Mouse (Mus musculus): ENCODE measurements at regions not wholly inside any gene's neighbourhood (a gene's known extent, or its start where the extent isn't known, plus 50 kb on each side); places are given as distances from the start of the nearest gene placed in this dataset.
"Not testable (repeated sequence)": the region's sequence is repeated elsewhere in the genome, so short reads cannot be mapped to it uniquely, and the experiment has no call there.

DNA sequence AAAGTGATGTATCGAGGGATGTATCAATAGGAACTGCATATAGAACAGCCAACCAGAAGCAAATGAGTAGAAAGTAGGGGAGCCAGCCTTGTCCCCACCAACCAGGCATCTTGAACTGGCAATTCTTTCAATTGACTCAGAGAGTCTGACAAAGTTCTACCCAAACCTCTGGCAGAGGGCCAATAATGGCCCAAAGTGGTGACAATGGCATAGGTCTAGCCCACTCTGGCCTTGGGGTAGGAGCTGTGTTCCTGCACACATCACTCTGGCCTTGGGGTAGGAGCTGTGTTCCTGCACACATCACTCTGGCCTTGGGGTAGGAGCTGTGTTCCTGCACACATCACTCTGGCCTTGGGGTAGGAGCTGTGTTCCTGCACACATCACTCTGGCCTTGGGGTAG is 373.5 kb downstream of the Tcerg1l start:
- not testable (repeated sequence) for ATAC-seq

DNA sequence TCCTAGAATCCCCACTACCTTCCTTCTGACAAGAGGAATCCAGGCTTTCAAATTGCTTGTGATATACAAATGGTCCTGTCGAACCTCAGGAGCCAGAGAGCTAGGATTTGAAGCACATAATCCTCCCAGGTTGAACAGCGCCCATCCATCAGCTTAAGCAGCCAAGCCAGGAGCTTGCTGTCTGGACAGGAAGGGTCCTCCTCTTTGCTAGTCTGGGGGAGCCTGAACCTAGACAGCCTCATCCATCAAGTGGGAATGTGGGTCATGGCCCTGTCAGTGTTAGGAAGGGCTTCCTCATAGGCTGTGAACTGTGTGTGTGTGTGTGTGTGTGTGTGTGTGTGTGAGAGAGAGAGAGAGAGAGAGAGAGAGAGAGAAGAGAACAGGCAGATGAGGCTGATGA is 345.8 kb downstream of the Tcerg1l start:
- ATAC-seq = no peak

DNA sequence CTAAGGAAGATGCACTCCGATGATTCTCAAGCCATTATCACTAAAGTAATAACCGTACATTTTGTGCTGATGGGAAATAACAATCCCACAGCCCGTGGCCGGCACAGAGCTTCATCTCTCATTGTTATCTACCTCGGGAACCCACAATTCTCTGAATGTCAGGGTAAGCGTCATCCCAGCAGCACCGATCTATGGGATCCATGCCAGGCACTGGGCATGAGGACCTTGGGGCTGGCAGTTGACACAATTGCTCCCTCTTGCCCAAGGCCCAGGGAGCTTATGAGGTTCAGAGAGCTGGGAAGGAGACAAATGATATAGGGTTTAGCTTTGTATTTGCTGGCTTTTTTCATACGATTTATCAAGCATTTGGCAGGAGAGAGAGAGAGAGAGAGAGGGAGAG is 342.8 kb downstream of the Tcerg1l start:
- ATAC-seq = no peak

DNA sequence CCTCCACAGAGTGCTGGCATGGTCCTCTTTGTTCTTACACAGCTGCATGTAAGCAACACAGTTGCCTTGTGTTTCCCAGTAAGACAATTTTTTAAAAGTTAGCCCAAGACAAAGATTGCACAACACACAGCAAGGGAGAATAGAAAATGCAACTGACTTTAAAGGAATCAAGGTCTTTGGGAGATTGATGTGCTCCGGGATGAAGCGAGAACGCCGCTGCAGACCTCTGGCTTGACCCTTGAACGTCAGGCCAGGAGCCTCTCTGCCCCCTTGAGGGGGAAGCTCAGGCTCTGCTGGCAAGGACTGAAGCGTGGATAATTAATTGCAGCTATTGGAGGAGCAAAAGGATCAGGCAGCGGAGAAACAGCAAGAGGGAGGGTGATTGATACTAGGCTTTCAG is 336.4 kb downstream of the Tcerg1l start:
- ATAC-seq = no peak

DNA sequence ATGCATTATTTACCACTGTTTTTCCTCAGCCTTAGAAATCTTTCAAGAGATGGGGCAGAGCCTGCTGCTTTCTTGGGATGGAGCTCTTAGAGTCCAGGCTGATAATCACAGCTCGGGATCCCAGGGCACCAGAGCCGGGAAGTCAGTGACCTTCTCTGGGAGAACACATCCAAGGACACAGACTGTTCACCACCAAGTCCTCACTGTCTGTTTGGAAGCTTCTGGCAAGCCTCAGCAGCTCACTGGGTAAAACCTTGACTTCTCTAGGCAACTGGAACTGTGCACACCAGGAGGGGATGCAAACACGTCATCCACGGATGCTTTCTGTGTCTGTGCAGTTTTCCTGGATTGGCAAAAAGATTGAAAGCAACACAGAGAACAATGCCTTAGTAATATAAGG is 330.6 kb downstream of the Tcerg1l start:
- no peak for ATAC-seq

DNA sequence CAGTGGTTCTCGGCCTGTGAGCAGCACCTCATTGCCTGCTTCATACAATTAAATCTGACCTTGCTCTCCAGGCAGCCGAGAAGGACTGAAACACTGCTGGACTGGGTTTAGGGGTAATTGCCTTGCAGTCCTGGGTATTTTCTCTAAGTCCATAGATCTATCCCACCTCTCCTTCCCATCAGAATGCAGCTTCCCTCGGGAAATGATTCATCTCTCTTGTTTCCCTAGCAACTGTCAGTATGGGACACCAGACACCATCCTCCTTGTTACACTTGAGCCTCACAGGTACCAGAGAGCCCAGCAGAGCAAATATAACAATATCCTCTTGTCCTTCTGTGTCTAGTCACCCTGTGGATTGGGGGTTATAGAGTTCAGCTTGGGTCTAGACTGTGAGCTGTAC is 322.3 kb downstream of the Tcerg1l start:
- ATAC-seq = no peak

DNA sequence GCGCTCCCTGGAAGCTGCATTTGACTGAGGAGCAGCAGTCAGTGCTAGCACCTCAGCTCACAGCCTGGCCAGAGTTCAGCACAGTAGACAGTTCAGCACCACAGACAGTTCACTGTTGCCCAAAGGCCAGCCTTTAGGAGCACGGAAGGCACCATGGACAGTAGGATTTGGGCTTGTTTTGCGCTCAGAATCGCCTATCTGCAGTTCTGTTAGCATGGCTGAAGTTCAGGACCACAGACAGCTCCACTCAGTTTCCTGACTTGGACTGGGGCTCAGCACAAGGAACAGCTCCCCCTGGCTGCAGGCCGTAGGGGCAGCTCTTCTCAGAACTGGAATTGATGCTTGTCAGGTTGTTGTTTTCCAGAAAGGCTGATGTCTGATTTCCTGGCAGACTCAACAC is 313.6 kb downstream of the Tcerg1l start:
- no peak for ATAC-seq

DNA sequence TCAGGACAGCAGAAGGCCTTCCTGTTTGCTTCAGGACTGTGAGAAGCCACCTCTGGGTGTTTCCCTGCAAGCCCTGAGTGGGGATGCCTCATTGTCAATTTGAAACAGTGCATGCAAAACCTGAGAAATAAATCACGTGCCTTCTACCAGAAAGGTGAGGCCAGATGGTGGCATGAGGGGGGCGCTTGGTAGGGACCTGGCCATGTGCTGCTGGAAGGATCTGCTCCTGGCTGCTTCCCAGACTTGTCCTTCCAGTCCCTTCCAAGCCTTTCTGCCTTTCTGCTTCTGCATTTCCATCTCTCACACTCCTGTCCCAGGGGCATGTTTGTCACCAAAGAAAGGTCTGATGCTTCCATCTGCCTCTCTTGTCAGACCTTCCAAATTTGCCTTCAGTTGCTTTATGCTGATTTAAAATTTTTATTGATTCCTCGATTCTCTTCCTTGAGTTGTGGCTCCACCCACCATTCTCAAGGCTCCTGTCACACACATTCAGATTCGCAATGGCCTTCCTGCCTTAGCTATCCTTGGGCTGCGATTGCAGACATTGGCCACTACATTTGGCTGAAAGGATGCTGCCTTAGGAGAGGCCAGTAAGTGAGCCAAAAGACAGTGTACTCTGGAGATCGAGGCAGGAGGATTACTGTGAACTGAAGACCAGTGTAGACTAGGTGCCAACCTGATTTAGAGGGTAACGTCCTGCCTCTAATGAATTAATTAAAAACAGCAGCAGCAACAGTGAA is 289.9 kb downstream of the Tcerg1l start:
- no peak for ATAC-seq

DNA sequence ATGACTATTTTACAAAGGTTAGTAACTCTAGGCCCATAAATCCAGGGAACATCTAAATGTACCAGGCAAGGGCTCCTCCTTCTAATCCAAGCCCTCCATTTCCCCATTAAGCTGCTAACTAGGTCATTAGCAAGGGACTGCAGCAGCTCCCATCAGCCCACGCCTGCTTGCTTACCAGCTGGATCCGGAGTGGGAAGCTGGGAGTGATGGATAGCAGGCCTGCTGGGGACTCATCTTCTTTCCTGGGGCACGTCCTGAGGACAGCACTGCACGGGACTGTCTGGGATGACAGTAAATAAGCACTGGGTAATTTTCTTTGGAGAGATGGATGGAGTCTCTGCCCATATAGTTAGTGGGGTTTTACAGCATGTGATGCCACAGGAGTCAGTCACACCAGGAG is 276.0 kb downstream of the Tcerg1l start:
- ATAC-seq = no peak

DNA sequence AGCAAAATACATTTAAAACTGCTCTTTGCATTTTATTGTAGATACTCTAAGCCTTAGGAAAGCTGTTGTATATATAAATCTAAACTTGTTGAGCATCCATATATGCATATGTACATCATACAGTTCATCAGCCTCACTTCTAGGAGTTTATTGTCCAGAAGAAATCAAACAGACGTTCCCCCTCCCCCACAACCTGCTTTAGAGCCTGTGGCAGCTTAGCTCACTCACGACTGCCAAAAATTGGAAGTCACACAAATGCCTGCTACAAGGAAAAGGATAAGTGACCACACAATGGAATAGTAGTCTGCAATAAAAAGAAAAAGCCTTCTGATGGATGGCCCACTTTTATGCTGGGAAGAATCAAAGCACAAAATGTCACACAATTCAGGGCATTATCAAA is 267.8 kb downstream of the Tcerg1l start:
- ATAC-seq = no peak

DNA sequence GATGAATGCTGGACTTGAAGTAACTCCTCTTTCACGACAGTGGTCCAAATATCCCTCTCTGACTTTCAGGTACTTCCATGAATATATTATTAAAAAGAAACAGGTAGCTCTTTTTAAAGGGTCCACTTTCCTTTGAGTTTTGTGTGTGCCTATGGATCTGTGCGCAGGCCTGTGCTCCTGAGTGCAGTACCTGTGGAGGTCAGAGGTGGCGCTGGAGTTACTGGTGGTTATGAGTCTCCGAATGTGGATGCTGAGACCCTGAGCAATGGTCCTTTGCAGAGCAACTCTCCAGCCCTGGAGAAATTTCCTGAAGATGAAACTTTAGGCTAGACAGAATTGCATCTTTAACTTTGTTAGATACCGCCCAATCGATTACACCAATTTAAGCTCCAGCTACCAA is 264.1 kb downstream of the Tcerg1l start:
- no peak for ATAC-seq

DNA sequence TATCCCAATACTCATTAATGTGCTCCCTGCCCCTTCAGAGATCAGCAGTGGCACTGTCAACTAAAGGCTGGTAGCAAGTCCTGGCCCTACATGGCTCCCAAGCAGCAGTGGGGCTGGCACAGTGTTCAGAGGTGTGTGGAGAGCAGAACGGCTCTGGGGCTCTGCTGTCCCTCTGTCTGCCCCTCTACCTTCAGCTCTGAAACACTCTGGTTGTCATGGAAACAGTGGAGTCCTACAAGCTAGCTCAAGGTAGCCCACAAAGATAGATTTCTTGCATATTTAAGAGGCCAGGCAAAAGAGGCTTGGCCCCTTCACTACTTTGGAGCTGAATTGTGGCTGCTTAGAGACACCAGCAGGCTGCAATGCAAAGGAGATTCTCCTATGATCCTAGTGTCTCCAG is 259.6 kb downstream of the Tcerg1l start:
- ATAC-seq = no peak

DNA sequence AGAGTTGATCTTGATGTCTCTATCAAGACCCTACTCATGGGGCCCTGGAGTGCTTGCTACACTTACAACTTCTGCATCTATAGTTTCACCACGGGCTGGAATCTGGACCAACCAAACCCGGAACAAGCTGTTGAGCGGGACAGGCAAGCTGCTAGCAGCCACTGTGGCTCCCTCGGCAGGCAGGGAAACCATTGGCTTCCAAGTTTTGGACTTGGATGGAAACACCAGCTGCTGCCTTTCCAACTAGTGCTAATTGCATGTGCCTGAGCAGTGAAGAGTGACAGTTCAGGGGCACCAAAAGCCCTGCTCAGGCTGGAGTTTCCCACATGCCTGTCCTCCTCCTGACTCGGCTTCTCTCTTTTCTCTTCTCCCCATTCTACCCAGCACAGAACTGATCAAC is 257.8 kb downstream of the Tcerg1l start:
- ATAC-seq = no peak

DNA sequence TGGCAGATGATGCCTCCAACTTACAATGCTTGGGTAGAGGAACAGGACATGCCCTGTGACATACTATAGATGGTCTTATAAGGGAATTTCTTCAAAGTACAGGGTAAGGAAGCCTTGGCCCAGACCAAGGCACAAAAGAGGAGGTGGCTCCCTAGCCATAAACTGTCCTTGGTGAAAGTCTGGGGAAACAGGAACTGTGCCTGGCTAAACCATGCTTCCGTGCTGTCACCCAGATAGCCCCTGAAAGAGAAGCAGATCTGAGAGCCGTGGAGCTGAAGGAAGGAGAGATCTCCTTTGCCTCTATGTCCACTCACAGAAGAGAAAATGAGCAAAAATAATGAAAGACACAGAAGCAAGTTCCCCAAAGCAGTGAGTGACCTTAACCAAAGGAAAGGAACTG is 248.0 kb downstream of the Tcerg1l start:
- no peak for ATAC-seq

DNA sequence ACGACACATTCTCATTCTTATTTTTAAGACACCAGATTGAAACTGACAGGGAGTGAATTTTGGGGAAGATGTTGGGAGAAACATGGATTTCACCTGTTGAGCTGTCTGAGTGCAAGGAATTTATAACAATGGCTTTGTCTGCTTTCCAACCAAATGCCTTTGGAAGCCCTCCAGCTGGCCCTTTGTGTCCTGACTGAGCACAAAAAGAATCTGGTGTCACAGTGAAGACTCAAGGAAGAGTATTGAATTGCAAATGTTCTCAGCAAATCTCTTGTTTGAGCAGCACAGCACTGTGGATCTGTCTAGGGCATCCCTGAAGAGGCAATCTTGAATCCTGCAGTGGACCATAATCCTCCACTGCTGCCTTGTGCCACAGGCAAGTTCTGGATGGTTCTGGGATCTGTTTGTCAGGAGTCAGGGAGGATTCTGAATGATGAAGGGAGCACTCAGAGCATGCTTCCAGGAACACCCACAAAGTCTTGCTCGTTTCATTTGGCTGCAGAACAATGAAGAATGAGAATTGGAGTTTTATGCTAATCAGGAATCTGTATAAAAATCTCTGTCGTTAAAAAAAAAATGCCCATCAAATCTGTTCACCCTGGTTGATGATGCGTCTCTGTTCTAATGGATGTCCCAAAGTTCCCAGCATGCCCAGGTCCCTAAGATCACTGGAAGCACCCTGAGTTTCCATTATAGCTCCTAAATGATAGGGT is 243.9 kb downstream of the Tcerg1l start:
- ATAC-seq = no peak
